Mouse (Mus musculus) midbrain, embryonic 15.5 days (tissue): ENCODE measurements around the gene Vmn1r28. TPM values are rescaled to one million over a fixed set of nuclear protein-coding genes. Genes with fewer than 3 reads are reported as not detected.
"Not testable (repeated sequence)": the region's sequence is repeated elsewhere in the genome, so short reads cannot be mapped to it uniquely, and the experiment has no call there.

ENCODE experiments used
- ATAC-seq: fragments of 200-750 bp; cut with Nextera tagmentation; replicated peaks from 2 replicates; pipeline ENCODE4 v1.8.0; 2017; ENCODE audit warnings: moderate TSS enrichment
- H3K27ac ChIP-seq: fragments of 300-500 bp; sonication (generic); 2 replicates; pipeline ENCODE4 v1.5.1; 2015; ENCODE audit warnings: mild to moderate bottlenecking, inconsistent platforms
- H3K27me3 ChIP-seq: fragments of 300-500 bp; sonication (generic); replicated peaks from 2 replicates; pipeline ENCODE4 v1.6.1; 2015; ENCODE audit warnings: inconsistent platforms
- H3K36me3 ChIP-seq: fragments of 300-500 bp; sonication (generic); replicated peaks from 2 replicates; pipeline ENCODE4 v1.6.1; 2015; ENCODE audit warnings: inconsistent platforms
- H3K4me1 ChIP-seq: fragments of 300-500 bp; sonication (generic); 2 replicates; pipeline ENCODE4 v1.6.1; 2015; ENCODE audit warnings: inconsistent platforms
- H3K4me2 ChIP-seq: fragments of 300-500 bp; sonication (generic); 2 replicates; pipeline ENCODE4 v1.6.1; 2015; ENCODE audit warnings: inconsistent platforms, mild to moderate bottlenecking, moderate library complexity
- H3K4me3 ChIP-seq: fragments of 300-500 bp; sonication (generic); 2 replicates; pipeline ENCODE4 v1.5.1; 2015; ENCODE audit warnings: mild to moderate bottlenecking, inconsistent platforms
- H3K9ac ChIP-seq: fragments of 300-500 bp; sonication (generic); 2 replicates; pipeline ENCODE4 v1.6.1; 2015; ENCODE audit warnings: mild to moderate bottlenecking, inconsistent platforms
- H3K9me3 ChIP-seq: fragments of 300-500 bp; sonication (generic); 2 replicates; pipeline ENCODE4 v1.6.1; 2016; ENCODE audit warnings: inconsistent platforms
- WGBS: fragments of 180-500 bp; shearing (Covaris S2); methylation state at CpG from one replicate; pipeline ENCODE4 v1.1.7; 2015; ENCODE audit warnings: mixed read lengths; 5-methylcytosine and 5-hydroxymethylcytosine counted together
- polyA plus RNA-seq: library from polyadenylated mRNA; unstranded; fragments of >200 nt; fragmentation: Nextera tagmentation; extraction: Ambion mirVana; gene quantifications from 2 replicates; pipeline ENCODE4 v1.2.1, GENCODE M21; 2015

The Vmn1r28 gene
- polyA plus RNA-seq, result not detected in 2 replicates

DNA sequence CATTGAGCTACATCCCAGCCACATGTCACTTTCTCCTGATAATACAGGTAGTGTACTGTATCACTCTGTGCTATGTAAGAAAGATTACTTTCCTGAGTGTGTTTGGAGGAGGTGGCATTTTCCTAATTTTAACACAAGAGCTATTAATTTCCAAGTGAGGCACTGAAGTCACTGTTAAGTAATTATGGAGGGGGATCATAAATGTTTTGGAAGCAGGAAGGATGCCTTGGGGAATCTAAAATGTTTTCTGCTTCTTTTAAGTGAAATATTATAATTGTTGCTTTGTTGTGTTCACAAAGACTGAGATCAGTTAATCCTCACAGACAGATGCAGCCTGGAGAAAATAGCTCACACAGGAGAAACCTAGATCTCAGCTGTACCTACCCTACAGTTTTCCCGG, at the start of gene Vmn1r28:
Gene Vmn1r28 (plus strand): TSS at position 301 of the 400 bp plus-strand sequence.
- no peaks in the 10 kb centered on the region for H3K9me3 ChIP-seq
- H3K27ac ChIP-seq, result no peak within 1 kb of the TSS
- no peak within 1 kb of the TSS for H3K9ac ChIP-seq
- no peak within 1 kb of the TSS for H3K4me3 ChIP-seq
- H3K27me3 ChIP-seq, result no peaks in the 10 kb centered on the region
- no peaks in the 10 kb centered on the region for H3K4me1 ChIP-seq
- H3K4me2 ChIP-seq, result no peak within 1 kb of the TSS
- no peak for ATAC-seq
- no peaks in the 10 kb centered on the region for H3K36me3 ChIP-seq
- 94% methylated on average over 1 of the region's 1 CpGs for WGBS

DNA sequence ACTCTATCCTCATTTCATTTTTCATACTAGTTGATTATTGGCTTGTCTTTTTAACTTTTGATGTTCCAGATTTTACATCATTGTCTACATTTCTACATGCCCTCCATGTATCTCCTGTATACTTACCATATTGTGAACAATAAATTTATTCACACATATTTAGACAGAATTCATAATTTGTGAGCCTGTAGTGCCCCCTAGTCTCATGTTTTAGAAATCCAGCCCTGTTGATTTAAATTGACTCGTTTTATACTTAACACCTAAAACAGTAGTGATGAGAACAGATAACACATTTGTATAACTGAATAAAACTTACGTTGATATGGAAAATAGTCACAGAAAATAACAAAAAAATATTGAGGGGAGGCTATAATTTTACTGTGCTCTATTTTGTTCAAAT, 45.7 kb upstream of the Vmn1r28 start:
- Histone ChIP-seq H3K9me3 (no peaks in the 10 kb centered on the region), H3K9ac (no peak overlapping the region), H3K4me1 (no peaks in the 10 kb centered on the region), H3K4me3 (no peak overlapping the region), H3K27ac (no peak overlapping the region), H3K4me2 (no peak overlapping the region), H3K36me3 (no peaks in the 10 kb centered on the region), H3K27me3 (no peaks in the 10 kb centered on the region)
- WGBS, result 82% methylated on average over 2 of the region's 2 CpGs
- ATAC-seq, result no peak

DNA sequence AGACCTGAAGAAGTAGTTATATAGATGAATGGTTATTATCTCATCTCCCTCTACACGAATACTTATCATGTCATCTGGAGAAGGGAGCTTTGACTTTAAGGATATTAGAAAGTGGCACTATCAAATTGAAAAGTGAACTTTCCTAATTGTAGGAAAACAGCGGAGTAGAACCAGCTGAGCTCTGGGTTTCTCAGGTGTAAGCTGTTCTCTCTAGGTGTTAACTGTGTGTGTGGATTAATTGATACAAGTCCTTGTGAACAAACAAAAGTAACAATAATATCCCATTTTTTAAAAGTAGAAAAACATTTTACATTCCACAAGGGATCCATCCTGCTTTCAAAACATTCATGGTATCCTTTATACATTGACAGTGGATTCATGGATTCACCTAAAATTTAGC, 43.1 kb upstream of the Vmn1r28 start, which contains the start of gene Vmn1r27:
Gene Vmn1r27 (minus strand): TSS at position 101 of the 400 bp plus-strand sequence.
- Histone ChIP-seq H3K4me2 (no peak within 1 kb of the TSS), H3K4me3 (no peak within 1 kb of the TSS), H3K27ac (no peak within 1 kb of the TSS), H3K9ac (no peak within 1 kb of the TSS), H3K9me3 (no peaks in the 10 kb centered on the region), H3K36me3 (no peaks in the 10 kb centered on the region), H3K27me3 (no peaks in the 10 kb centered on the region), H3K4me1 (no peaks in the 10 kb centered on the region)
- 79% methylated on average over 2 of the region's 2 CpGs for WGBS
- no peak for ATAC-seq

DNA sequence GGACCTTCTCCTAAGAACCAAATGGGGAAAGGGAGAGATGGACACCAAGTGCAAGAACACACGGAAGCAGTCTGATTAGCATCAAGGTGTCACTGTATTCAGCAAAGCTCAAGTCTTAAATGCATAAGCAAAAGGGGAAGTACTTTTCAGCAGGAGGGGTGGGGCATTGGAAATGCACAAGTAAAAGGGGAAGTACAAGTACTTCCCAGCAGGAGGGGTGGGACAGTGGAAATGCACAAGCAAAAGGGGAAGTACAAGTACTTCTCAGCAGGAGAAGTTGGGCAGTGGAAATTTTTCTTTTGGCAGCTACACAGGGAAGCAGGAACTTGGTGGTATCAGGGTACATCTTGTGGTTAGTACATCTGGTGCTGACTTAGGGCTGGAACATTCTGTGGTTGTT, 17.8 kb downstream of the Vmn1r28 start:
- not testable (repeated sequence) for H3K4me2 ChIP-seq, H3K27ac ChIP-seq, H3K4me1 ChIP-seq, ATAC-seq, H3K9ac ChIP-seq, H3K4me3 ChIP-seq, H3K9me3 ChIP-seq, H3K36me3 ChIP-seq, H3K27me3 ChIP-seq
- WGBS, result 90% methylated on average over 1 of the region's 1 CpGs

DNA sequence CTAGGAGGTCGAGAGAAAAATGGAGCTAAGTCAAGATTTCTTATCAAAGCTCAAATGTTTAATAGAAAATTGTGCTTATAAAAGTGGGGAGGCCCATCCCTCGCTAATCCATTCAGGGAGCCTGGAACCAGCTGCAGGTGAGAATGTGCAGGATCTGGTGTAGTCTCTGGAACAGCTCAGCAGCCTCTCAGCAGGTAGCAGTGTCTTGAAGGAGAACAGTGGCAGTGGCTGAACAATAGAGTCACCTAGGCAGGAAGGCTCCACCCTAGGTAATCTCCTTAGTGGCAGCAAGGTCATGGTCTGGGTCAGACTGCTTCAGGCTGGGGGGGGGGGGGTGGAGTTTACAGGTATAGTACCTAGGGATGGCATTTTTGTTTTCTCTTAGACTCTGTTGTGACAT, 30.4 kb downstream of the Vmn1r28 start:
- no peaks in the 10 kb centered on the region for H3K36me3 ChIP-seq
- H3K9me3 ChIP-seq, result no peaks in the 10 kb centered on the region
- no peaks in the 10 kb centered on the region for H3K27me3 ChIP-seq
- no peaks in the 10 kb centered on the region for H3K4me1 ChIP-seq
- no peak overlapping the region for H3K4me2 ChIP-seq
- no peak overlapping the region for H3K4me3 ChIP-seq
- ATAC-seq, result no peak
- no peak overlapping the region for H3K9ac ChIP-seq
- no peak overlapping the region for H3K27ac ChIP-seq
- 52% methylated on average over 2 of the region's 2 CpGs for WGBS

- not testable (repeated sequence) for H3K9me3 ChIP-seq, H3K9ac ChIP-seq, H3K27me3 ChIP-seq, ATAC-seq, H3K4me1 ChIP-seq, H3K4me3 ChIP-seq, H3K4me2 ChIP-seq, H3K36me3 ChIP-seq, H3K27ac ChIP-seq
- WGBS, result 90% methylated on average over 19 of the region's 19 CpGs
Observed at GRCm38 (mm10) chr6:58298511-58298910, 36.7 kb downstream of the Vmn1r28 start.

DNA sequence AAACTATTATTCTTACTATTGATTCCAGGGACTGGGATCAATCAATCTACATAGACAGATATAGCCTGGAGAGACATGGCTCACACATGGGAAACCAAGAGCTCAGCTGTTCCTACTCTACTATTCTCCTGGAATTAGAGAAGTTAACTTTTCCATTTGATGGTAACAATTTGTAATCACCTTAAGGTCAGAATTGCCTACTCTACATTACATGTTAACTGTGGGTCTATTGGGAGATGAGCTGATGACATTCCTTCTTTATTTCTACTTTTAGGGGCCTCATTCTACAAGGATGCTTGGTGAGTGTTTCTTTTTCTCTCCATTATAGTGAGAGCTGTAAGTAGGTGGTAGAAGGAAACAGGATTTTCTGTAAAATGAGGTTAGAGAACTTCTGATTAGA, 39.4 kb downstream of the Vmn1r28 start, which contains the start of gene Vmn1r29:
Gene Vmn1r29 (plus strand): TSS at position 301 of the 400 bp plus-strand sequence.
- Histone ChIP-seq H3K4me2 (no peak within 1 kb of the TSS), H3K27ac (no peak within 1 kb of the TSS), H3K27me3 (no peaks in the 10 kb centered on the region), H3K36me3 (no peaks in the 10 kb centered on the region), H3K9me3 (no peaks in the 10 kb centered on the region), H3K4me1 (no peaks in the 10 kb centered on the region), H3K9ac (no peak within 1 kb of the TSS), H3K4me3 (no peak within 1 kb of the TSS)
- ATAC-seq, result no peak

Other genes starting within 250 kb of the Vmn1r28 start
- not detected in 2 replicates for gene Vmn1r26, start 246.9 kb upstream of the Vmn1r28 start, polyA plus RNA-seq
- not detected in 2 replicates for gene Vmn1r27, start 43.2 kb upstream of the Vmn1r28 start, polyA plus RNA-seq
- not detected in 2 replicates for gene Vmn1r29, start 39.5 kb downstream of the Vmn1r28 start, polyA plus RNA-seq
- not detected in 2 replicates for gene Vmn1r30, start 181.3 kb downstream of the Vmn1r28 start, polyA plus RNA-seq
- gene Vmn1r31, start 213.3 kb downstream of the Vmn1r28 start, polyA plus RNA-seq, result not detected in 2 replicates